Mouse (Mus musculus): ENCODE measurements at regions not wholly inside any gene's neighbourhood (a gene's known extent, or its start where the extent isn't known, plus 50 kb on each side); places are given as distances from the start of the nearest gene placed in this dataset.
"Not testable (repeated sequence)": the region's sequence is repeated elsewhere in the genome, so short reads cannot be mapped to it uniquely, and the experiment has no call there.

GRCm38 (mm10) chr6:64948839-64949238, 93.5 kb upstream of the Smarcad1 start:
- not testable (repeated sequence) for H3K9me3 ChIP-seq (ENCODE audit: control insufficient read depth, low read length); H3K4me1 ChIP-seq (replicated peaks; ENCODE audit: control insufficient read depth in 2 of 2, insufficient read depth in 2 of 2, low read length in 1 of 2); H3K27me3 ChIP-seq (ENCODE audit: control insufficient read depth, insufficient read depth, low read length); H3K27ac ChIP-seq; H3K4me3 ChIP-seq (ENCODE audit: insufficient read depth in 1 of 2, low read depth in 2 of 2, low read length in 2 of 2); H3K4me2 ChIP-seq (ENCODE audit: low read depth); DNase-seq (ENCODE audit: low read depth in 3 of 3, low spot score in 3 of 3); ATAC-seq (ENCODE audit: insufficient read depth); H3K9ac ChIP-seq (replicated peaks); H3K36me3 ChIP-seq (replicated peaks; ENCODE audit: control insufficient read depth, insufficient read depth, low read depth)
- 75% methylated on average over 5 of the region's 5 CpGs for WGBS (ENCODE audit: insufficient replicate concordance)

GRCm38 (mm10) chr6:64961608-64962486, 80.5 kb upstream of the Smarcad1 start:
- H3K36me3 ChIP-seq (replicated peaks; ENCODE audit: control insufficient read depth, insufficient read depth, low read depth): no peaks in the 10 kb centered on the region
- DNase-seq (ENCODE audit: low read depth in 3 of 3, low spot score in 3 of 3) (no peak), ATAC-seq (ENCODE audit: insufficient read depth) (no peak)
- H3K27ac ChIP-seq: no peak overlapping the region
- TF ChIP-seq CTCF (IDR thresholded peaks at IDR 0.05; ENCODE audit: low read depth): no peak
- no peak for TF ChIP-seq EP300 (IDR thresholded peaks at IDR 0.05; ENCODE audit: low read depth)
- no peak overlapping the region for H3K4me2 ChIP-seq (ENCODE audit: low read depth)
- no peaks in the 10 kb centered on the region for H3K4me1 ChIP-seq (replicated peaks; ENCODE audit: control insufficient read depth in 2 of 2, insufficient read depth in 2 of 2, low read length in 1 of 2)
- WGBS (ENCODE audit: insufficient replicate concordance): 63% methylated on average over 16 of the region's 16 CpGs
- no peak overlapping the region for H3K4me3 ChIP-seq (ENCODE audit: insufficient read depth in 1 of 2, low read depth in 2 of 2, low read length in 2 of 2)
- H3K9ac ChIP-seq (replicated peaks): no peak overlapping the region
- no peaks in the 10 kb centered on the region for H3K9me3 ChIP-seq (ENCODE audit: control insufficient read depth, low read length)
- no peaks in the 10 kb centered on the region for H3K27me3 ChIP-seq (ENCODE audit: control insufficient read depth, insufficient read depth, low read length)

- DNase-seq (ENCODE audit: low read depth in 3 of 3, low spot score in 3 of 3) (no peak), ATAC-seq (ENCODE audit: insufficient read depth) (no peak)
- no peak overlapping the region for H3K4me2 ChIP-seq (ENCODE audit: low read depth)
- H3K27ac ChIP-seq: no peak overlapping the region
- H3K9me3 ChIP-seq (ENCODE audit: control insufficient read depth, low read length): no peaks in the 10 kb centered on the region
- H3K36me3 ChIP-seq (replicated peaks; ENCODE audit: control insufficient read depth, insufficient read depth, low read depth): no peaks in the 10 kb centered on the region
- H3K4me1 ChIP-seq (replicated peaks; ENCODE audit: control insufficient read depth in 2 of 2, insufficient read depth in 2 of 2, low read length in 1 of 2): no peaks in the 10 kb centered on the region
- TF ChIP-seq CTCF (IDR thresholded peaks at IDR 0.05; ENCODE audit: low read depth): no peak
- TF ChIP-seq EP300 (IDR thresholded peaks at IDR 0.05; ENCODE audit: low read depth): no peak
- WGBS (ENCODE audit: insufficient replicate concordance): 67% methylated on average over 5 of the region's 5 CpGs
- no peak overlapping the region for H3K9ac ChIP-seq (replicated peaks)
- no peak overlapping the region for H3K4me3 ChIP-seq (ENCODE audit: insufficient read depth in 1 of 2, low read depth in 2 of 2, low read length in 2 of 2)
- no peaks in the 10 kb centered on the region for H3K27me3 ChIP-seq (ENCODE audit: control insufficient read depth, insufficient read depth, low read length)
Measured at GRCm38 (mm10) chr6:64962612-64963011, 79.8 kb upstream of the Smarcad1 start.

GRCm38 (mm10) chr6:64964664-64965063, 77.7 kb upstream of the Smarcad1 start:
- WGBS (ENCODE audit: insufficient replicate concordance): 57% methylated on average over 6 of the region's 6 CpGs
- DNase-seq (ENCODE audit: low read depth in 3 of 3, low spot score in 3 of 3): no peak
- TF ChIP-seq CTCF (IDR thresholded peaks at IDR 0.05; ENCODE audit: low read depth): no peak
- TF ChIP-seq EP300 (IDR thresholded peaks at IDR 0.05; ENCODE audit: low read depth): no peak
- Histone ChIP-seq H3K9me3 (ENCODE audit: control insufficient read depth, low read length) (no peaks in the 10 kb centered on the region), H3K4me2 (ENCODE audit: low read depth) (no peak overlapping the region), H3K9ac (replicated peaks) (no peak overlapping the region), H3K27me3 (ENCODE audit: control insufficient read depth, insufficient read depth, low read length) (no peaks in the 10 kb centered on the region), H3K27ac (no peak overlapping the region), H3K4me3 (ENCODE audit: insufficient read depth in 1 of 2, low read depth in 2 of 2, low read length in 2 of 2) (no peak overlapping the region), H3K36me3 (replicated peaks; ENCODE audit: control insufficient read depth, insufficient read depth, low read depth) (no peaks in the 10 kb centered on the region), H3K4me1 (replicated peaks; ENCODE audit: control insufficient read depth in 2 of 2, insufficient read depth in 2 of 2, low read length in 1 of 2) (no peaks in the 10 kb centered on the region)
- ATAC-seq (ENCODE audit: insufficient read depth): no peak

- no peak for DNase-seq (ENCODE audit: low read depth in 3 of 3, low spot score in 3 of 3)
- TF ChIP-seq CTCF (IDR thresholded peaks at IDR 0.05; ENCODE audit: low read depth) (no peak), EP300 (IDR thresholded peaks at IDR 0.05; ENCODE audit: low read depth) (no peak)
- WGBS (ENCODE audit: insufficient replicate concordance): 27% methylated on average over 1 of the region's 1 CpGs
Measured at GRCm38 (mm10) chr6:64965203-64965602, 77.2 kb upstream of the Smarcad1 start.

More at GRCm38 (mm10) chr6:64965203-64965602, 77.2 kb upstream of the Smarcad1 start:
- Histone ChIP-seq H3K27me3 (ENCODE audit: control insufficient read depth, insufficient read depth, low read length) (no peaks in the 10 kb centered on the region), H3K9me3 (ENCODE audit: control insufficient read depth, low read length) (no peaks in the 10 kb centered on the region), H3K4me2 (ENCODE audit: low read depth) (no peak overlapping the region), H3K36me3 (replicated peaks; ENCODE audit: control insufficient read depth, insufficient read depth, low read depth) (no peaks in the 10 kb centered on the region), H3K4me1 (replicated peaks; ENCODE audit: control insufficient read depth in 2 of 2, insufficient read depth in 2 of 2, low read length in 1 of 2) (no peaks in the 10 kb centered on the region), H3K4me3 (ENCODE audit: insufficient read depth in 1 of 2, low read depth in 2 of 2, low read length in 2 of 2) (no peak overlapping the region), H3K27ac (no peak overlapping the region), H3K9ac (replicated peaks) (no peak overlapping the region)
- no peak for ATAC-seq (ENCODE audit: insufficient read depth)

All from liver, embryonic 14.5 days (tissue).